Mouse (Mus musculus): ENCODE data around the gene Matn4.
A peak's percentile ranks its signal among the peaks of the same experiment; 100 is the strongest.

Matn4 gene

DNA sequence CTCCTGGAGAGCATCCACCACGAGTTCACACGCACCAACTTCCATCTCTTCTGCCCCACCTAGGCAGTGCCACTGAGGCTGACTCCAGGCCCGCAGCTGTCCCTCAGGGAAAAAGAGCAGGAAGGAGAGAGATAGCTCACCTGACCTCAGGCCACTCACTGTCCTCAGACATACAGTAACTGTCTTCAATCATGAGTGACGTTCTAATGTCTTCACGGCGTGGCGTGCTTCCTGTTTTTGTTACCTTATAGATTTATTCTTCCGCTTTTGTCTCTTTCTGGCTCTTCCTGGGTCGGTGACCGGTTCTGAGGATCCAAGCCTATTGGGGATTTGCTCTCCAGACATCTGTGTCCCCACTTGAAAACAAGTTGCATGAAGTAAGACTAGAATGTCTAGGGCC is 9.6 kb upstream of the Matn4 start:
- DNase-seq (ENCODE audit: low read depth, low spot score), result no peak

DNA sequence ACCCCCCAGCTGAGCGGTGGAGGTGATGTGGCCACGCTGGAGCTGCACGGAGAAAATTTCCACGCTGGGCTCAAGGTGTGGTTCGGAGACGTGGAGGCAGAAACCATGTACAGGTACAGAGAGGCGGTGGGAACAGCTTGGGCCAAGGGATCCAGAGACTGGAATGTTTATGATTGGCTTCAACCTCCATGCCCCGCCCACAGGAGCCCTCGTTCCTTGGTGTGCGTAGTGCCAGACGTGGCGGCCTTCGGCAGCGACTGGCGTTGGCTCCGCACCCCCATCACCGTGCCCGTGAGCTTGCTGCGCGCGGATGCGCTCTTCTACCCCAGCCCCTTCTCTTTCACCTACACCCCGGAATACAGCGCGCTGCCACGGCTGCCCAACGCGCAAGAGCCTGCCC is 9.2 kb upstream of the Matn4 start:
- DNase-seq (ENCODE audit: low read depth, low spot score), result no peak

DNA sequence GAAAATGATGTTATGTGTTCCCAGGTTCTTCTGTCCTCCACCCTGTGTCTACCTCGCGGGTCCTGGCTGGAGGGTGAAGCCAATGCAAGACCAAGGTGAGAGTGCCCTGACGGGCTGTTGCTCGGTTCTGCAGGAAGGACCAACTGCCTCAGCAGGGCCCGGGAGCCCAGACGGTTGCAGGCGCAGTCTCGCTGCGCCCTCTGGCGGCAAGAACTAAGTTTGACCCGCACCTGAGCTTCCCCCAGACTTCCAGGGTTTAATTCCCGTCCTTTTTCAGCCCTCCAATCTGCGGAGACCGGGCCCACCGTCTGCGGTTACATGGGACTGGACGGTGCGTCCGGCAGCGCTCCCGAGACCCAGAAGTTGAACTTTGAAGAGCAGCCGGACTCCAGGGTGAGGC is 2.7 kb upstream of the Matn4 start:
- DNase-seq (ENCODE audit: low read depth, low spot score), result no peak

DNA sequence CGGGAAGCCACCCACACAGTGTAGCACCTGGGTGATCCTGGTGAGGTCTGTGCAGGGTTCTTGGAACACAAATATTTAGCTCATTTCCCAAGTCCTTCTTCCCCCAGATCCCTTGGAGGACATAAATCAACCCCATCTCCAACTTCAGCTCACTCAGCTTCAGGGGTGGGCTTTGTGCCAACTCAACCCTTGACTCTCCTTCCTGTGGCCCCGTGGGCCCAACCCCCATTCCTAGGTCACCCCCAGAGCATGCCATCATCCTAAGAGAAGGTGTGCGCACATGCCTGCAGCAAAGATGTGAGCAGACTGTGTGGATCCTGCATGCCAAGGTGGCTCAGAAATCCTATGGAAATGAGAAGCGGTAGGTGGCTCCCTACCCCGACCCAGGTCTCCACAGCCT is 559 bp upstream of the Matn4 start:
- no peak for DNase-seq (ENCODE audit: low read depth, low spot score)

DNA sequence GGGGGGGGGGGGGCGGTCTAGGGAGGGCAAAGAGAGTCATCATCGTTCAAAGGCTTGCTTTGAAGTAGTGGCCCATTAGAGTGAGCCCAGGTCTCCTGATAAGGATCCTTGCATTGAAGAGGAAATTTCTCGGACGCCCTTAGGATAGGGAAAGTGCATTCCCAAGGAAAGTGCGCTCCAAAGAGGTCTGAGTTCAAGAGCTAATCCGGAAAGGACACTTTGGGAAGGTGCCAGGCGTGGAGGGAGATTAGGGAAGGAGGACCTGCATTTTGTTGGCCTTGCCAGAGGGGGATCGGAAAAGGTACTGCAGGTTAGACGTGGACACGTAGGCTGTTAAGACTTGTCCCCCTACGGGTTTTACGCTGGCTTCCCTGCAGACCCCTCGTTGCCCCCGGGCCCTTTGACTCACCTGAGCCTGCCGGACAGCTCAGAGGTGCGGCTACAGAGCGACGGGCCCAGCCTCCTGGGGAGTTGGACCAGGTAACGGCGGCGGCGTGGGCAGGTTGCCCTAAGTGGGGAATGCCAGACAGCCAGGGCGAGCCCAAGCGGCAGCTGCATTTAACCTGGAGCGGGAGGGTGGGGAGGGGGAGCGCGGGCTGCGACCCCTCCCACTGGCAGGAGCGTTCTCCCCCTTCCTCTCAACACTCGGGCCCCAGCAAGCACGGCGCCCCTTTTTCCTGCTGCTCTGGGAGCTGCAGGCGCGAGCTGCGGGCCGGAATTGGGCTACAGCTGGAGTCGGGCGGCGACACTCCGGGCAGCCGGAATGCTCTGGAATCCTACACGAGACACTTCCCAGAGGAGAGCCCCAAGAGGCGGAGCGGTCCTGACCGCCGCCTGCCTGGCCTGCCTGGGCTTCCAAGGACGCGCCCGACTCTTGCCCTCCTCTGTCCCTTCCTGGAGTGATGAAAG is 624 bp downstream of the Matn4 start:
- no peak for DNase-seq (ENCODE audit: low read depth, low spot score)

DNA sequence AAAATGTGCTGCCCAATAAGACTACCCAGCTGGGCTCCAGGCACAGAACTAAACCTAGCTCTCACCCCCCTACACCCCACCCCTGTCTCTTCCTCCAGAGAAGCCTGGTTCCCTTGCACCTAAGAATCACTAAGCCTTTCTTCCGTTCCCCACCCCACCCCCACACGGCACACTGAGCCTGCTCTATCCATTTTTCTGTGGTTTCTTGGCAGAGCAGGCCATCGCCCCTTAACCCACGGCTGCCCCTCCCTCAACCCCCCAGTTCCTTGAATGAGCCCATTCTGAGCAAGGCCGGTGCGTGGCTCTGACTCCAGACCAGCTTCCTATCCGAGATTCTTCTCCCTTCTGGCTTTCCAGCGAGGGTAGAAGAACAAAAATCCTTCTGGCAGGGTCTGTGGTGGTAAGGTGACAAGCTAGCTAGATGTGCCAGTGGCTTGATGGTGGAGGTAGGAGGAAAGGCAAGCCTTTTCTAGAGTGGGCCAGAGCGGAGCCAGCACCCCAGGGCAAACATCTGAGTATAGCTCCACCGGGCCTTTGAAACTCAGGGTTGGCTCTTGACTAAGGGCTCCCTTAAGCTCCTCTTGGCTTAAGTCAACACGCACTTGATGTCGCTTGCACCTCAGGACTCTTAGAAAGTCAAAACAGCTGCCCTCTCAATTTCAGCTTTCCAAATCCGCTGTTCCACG is 1.4 kb downstream of the Matn4 start:
- no peak for DNase-seq (ENCODE audit: low read depth, low spot score)

DNA sequence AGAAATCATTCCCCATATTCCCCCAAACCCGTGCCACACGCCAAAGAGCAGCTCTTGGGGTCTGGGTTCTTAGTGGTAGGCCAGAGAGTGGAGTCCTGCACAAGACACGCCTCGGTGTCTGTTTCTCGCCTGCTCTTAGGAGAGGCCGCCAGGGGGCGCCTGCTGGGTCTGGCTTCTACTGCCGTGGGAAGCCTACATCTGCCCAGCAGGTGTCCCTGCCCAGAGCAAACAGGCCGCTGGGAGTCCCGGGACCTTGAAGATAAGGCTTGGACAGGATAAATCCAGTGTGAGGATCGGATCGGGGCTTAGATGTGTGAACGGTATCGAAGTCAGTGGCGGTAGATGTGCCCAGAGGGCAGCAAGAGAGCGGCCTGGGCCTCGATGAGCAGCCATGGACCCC is 2.1 kb downstream of the Matn4 start, which contains the start of gene Rbpjl:
Gene Rbpjl, plus strand, starts transcription at position 236 of the 400 bp plus-strand sequence.
- no peak for DNase-seq (ENCODE audit: low read depth, low spot score)

DNA sequence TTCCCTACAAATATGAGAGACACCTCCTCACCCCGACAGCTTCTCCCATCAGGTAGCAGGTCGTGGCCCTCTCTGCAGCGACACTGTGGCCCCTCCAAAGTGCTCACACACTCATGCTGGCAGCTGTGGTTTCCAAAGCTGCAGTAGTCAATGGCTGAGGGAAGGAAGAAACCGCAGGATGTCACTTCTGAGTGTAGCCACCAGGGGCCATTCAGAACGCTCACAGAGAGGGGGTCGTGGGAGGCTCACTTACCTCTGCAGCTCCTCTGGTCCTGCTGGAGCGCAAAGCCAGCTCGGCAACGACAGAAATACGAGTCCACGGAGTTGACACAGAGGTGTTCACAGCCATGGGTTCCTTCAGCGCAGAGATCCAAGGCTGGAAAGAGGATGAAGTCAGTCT is 8.0 kb downstream of the Matn4 start:
- no peak for DNase-seq (ENCODE audit: low read depth, low spot score)

DNA sequence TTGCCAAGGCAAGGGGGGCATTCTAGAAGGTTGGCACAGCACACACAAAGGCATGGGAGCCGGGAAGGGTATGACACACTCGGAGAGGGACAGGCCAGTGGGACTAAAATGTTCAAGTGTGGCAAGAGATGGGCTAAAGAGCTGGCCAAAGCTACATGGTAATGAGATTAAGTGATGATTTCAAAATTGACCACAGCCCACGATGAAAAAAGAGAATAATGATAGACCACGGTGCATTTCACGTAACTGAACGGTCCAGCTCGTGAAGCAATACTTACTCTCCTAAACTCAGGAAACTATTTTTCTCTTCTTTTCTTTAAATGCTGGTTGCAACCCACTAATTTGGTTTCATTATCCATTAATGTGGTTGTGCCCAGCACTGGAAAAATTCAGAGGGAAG is 8.9 kb downstream of the Matn4 start:
- DNase-seq (ENCODE audit: low read depth, low spot score), result no peak

DNA sequence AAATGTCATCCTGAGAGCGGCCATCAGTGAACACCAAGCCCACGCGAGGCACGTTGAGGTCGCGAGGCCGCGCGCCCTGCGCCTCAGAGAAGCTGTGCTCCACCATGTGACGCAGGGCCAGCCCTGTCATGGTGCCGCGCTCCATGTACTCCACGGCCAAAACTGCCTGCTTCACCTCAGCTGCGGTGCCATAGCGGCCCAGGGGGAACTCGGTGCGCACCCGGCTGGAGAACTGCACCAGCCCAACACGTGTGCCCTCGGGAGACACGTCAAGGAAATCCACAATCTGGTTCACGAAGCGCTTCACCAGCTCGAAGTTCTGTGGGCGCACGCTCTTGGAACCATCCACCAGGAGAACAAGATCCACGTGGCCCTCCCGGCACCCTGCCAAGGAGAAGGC is 11.8 kb downstream of the Matn4 start:
- no peak for DNase-seq (ENCODE audit: low read depth, low spot score)

DNA sequence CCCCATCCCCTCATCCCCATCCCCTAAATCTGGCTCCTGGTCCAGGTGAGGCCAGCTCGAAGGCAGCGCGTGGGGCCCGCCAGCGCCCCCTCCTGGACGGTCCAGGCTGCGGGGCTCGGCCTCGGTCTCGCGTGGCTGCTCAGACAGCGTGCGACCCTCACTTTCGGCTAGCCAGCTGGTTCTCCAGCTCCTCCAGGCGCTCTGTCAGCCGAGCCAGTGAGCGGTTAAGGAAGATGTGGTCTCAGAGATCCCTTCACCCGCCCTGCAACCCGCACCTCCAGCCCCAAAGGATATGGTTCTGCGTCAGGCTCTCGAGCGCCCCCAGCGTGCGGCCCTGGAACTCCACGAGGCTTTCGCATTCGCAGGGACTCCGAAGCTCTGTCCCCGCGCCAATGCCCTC is 15.5 kb downstream of the Matn4 start:
- DNase-seq (ENCODE audit: low read depth, low spot score), result no peak

DNA sequence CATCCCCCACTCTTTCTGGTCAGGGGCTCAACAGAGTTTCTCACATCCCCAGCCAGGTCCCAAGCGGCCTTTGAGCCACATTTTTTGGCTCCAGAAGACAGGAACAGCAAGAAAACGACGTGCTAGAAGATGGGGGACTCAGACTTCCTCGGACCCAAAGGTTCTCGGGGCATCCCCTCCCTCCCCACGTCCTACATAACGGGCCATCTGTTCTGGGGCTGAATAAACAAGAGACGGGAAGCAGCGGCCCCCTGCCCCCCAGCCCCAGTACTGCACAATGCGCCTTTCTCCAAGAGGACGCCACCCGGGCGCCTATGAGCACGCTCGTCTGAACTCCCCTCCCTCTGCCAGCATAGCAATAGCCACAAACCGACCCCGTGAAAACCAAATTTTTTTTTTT is 15.9 kb downstream of the Matn4 start, which contains the start of gene Slpi:
Gene Slpi, minus strand, starts transcription at position 76 of the 400 bp plus-strand sequence.
- DNase-seq (ENCODE audit: low read depth, low spot score), result peak; percentile 45

DNA sequence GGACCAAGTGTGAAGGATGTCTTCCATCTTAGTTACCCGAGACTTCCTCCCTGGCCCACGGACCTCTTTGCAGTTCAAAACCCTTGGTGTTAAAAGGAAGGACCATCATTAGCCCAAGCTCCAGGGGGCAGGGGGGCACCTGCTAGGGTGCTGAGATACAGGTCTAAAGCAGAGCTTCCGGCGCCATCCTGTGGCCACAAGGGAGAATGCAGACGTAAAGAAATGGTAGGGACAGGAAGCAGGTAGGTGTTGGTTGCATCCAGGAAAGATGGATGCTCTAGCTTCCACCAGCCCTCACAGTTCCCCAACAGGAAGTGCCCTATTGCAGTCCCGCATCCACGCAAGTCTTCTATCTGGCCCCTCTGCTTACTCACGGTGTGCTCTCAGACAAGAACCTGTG is 18.0 kb downstream of the Matn4 start:
- DNase-seq (ENCODE audit: low read depth, low spot score), result no peak

DNA sequence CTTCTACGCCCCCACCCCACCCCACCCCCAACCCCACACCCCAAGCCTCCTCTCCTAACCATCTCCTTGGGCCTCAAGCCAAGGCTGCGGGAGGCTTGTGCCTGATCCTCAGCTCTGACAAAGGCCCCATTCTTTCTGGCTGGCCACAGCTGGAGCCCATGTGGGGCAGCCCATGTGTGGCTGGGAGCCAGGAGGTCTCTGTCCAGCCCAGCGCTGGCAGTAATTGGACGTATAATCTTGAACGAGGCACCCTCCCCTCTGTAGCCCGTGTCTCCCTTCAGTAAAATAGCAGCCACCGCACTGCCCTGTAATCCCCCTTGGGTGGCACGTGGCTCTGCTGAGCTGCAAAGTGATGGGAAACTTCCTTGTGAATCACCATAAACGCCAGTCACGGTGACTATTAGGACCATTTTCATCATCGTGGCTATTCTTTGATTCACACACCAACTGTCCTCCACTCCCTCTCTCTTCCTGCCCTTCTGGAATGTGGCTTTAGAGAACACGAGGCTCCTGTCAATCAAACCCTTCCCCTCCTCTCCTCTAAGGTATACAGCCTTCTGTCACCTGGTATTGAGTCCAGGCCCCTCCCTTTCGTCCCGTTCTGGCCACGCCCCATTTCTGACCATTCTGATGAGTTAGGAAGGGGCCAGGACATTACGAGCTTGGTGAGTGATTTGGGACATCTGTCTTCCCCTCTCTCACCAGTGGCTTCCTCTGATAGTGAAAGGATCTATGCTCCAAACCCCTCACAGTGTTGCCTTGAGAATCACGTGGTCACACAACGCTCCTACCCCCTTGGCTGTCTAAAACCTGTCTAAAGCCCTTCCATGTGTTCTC is 18.8 kb downstream of the Matn4 start:
- no peak for DNase-seq (ENCODE audit: low read depth, low spot score)

DNA sequence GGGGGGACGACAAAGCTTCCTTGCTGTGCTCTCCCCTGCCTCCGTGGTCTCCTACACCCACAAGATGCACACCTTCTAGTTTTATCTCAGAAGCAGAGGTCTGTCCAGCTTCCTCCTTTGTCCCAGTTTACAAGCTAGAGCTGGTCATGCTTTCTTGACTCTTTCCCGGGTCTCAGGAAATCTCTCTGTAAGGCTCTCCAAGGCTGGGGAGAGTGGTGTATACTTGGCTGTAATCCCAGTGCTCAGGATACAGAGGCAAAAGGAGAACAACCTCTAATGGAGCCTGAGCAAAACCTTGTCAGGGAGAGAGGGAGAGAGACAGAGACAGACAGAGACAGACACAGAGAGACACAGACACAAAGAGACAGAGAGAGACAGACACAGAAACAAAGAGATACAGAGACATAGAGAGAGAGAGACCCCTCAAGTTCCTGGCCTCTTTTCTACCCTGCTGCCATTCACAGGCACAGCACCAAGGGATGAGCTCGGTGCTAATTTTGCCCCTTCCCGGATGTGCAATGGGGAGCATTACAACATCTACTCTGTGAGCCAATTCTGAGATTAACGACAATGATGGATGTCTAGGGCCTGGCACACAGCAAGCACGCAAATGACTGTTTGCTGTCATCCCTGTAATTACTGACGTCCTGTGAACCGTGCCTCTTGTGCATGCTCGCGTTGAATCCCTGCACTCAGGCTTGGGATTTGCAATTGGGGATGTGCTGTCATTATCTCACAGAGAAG is 21.1 kb downstream of the Matn4 start:
- DNase-seq (ENCODE audit: low read depth, low spot score), result no peak

DNA sequence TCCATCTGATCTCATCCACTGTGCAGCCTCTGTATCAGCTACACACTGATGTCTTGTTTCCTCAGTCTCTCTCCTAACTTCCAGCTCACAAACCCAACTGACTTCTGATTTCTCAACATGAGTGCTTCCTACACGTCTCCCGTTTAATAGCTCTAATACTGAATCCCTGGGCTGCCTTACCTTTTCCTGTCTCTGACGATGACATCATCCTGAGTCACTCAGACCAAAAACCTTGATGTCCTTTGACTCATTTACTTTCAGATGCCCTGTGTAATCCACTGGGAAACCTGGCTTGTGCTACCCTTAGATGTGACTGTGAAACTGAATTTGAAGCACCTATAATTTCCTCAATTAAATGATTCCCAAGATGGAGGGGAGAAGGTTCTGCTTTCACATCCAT is 22.0 kb downstream of the Matn4 start:
- no peak for DNase-seq (ENCODE audit: low read depth, low spot score)

DNA sequence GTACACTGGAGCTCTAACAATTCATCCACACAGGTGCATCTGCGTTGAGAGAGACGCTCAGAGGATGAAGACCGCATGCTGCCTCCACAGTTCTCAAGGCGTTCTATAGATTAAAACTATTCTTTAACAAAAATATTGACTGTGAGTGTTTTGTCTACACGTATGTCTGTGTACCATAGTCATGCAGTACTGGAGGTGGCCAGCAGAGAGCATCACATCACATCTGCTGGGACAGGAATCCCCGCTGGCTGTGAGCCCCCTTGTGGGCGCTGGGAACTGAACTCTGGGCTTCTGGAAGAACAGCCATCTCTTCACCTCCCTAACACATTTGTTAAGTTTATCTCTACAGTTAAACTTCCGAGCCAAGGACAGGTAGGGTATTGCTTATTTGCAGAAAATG is 23.2 kb downstream of the Matn4 start:
- no peak for DNase-seq (ENCODE audit: low read depth, low spot score)

DNA sequence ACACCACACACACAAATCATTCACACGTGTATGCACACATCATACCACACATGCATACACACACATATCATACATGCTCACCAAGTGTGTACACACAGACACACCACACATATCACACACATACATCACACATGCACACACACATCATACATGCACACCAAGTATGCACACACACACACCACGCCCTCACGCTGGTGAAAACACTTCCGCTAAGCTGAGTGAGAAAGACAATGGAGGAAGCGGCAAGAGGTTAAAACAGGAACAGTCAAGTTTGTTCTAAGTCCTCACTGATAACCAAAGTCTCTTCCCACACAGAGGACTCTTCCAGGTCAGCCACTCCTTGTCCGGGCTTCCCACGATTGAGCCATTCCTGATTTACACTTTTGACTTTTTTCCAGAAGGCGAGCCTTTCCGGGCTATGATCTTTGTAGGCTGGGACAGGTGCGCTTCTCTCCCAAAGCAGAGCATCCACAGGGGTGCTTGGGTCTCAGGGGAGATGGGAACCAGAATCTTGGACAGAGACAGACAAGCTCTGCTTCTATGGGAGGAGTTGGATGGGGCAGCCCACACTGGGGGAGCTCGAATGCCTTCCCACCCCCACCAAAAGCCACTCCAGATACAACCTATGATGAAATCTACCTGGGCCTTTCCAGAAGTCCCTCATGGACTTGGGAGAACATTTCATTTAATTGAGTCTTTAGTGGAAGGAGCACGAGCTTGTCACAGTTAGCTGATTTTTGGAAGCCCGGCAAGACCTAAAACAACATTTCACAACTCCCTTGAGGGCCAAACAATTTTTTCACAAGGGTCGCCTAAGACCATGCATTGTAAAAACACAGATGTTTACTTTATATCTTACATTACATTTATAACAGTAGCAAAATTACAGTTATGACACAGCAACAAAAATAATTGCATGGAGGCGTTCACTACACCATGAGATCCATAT is 27.2 kb downstream of the Matn4 start:
- no peak for DNase-seq (ENCODE audit: low read depth, low spot score)

DNA sequence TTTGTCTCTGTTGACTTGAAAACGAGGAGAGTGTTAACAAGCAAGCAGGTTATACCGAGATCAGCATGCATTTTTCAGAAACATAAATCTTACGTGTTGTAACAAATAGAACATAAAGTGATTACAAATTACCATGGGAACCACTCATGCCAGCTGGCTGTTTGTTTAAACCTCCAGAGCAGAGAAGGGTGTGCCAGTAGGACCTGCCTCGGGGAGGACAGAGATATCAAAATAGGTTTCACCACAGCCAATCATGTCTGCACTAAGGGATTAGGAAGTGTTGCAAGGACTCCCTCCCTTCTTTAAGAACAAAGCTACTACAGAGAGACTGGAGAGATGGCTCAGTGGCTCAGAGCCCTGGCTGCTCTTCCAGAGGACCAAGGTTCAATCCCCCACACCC is 31.8 kb downstream of the Matn4 start:
- no peak for DNase-seq (ENCODE audit: low read depth, low spot score)

DNA sequence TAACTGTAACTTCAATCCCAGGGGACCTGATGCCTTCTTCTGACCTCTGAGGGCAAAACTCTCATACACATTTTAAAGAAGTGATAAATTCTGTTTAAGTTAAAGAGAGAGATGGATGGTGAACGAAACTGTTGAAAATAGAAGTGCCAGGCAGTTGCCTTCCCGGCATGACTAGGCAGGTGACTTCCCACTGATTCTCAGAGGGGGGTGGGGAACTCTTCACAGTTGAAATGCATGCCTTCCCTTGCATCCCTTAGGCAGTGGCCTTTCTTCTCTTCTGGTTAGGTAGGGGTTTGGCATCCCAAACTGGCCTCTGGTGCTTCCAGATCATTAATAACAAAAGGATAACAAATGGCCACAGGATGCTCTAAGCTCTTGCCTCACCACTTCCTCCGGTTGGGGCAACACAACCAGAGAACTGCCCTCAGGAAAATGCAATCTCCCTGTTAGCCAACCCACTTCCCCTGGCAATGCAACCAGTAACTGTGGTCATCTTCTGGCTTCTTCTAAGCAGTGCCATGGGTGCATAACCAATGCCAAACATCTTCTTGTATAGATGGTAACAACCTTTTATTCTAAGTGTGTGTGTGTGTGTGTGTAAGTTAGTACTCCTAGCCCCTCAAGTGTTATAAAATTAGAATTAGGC is 32.4 kb downstream of the Matn4 start:
- DNase-seq (ENCODE audit: low read depth, low spot score), result no peak

Data from telencephalon, adult 2 months (tissue).